Mouse (Mus musculus): ENCODE measurements at regions not wholly inside any gene's neighbourhood (a gene's known extent, or its start where the extent isn't known, plus 50 kb on each side); places are given as distances from the start of the nearest gene placed in this dataset.

GRCm38 (mm10) chr4:152902851-152903250 is 425.2 kb upstream of the Kcnab2 start:
- Histone ChIP-seq H3K27me3 (ENCODE audit: control insufficient read depth, insufficient read depth, low read length) (no peaks in the 10 kb centered on the region), H3K4me2 (replicated peaks; ENCODE audit: low read depth, low read length) (no peak overlapping the region), H3K36me3 (ENCODE audit: control insufficient read depth, insufficient read depth, low read length) (no peaks in the 10 kb centered on the region), H3K4me1 (ENCODE audit: control insufficient read depth, insufficient read depth, low read length) (no peaks in the 10 kb centered on the region), H3K9ac (ENCODE audit: low read depth, low read length) (no peak overlapping the region), H3K9me3 (ENCODE audit: control insufficient read depth, low read length) (no peaks in the 10 kb centered on the region), H3K4me3 (ENCODE audit: low read length) (no peak overlapping the region), H3K27ac (ENCODE audit: low read depth, low read length) (no peak overlapping the region)
- 86% methylated on average over 11 of the region's 11 CpGs for WGBS
- ATAC-seq (ENCODE audit: low FRiP score, low TSS enrichment): no peak

DNA sequence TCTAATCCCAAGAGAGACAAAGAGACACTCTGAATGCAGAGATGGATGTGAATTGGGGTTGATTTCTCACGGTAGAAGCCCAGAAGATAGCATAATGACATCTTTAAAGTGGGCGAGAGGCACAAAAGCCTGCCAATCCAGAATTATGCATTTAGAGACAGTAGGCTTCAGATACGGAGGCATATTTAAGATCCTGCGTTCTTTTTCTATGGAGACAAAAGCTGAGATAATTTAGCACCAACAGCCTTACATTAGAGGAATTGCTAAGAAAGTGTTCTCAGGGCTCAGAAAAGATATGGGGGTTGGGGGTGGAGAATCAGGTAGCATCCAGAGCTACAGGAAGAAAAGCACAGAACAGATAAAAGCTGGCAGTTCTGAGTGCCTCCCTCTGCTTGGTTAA is 422.4 kb upstream of the Kcnab2 start:
- H3K9me3 ChIP-seq (ENCODE audit: control insufficient read depth, low read length): no peaks in the 10 kb centered on the region
- no peak overlapping the region for H3K4me3 ChIP-seq (ENCODE audit: low read length)
- H3K36me3 ChIP-seq (ENCODE audit: control insufficient read depth, insufficient read depth, low read length): no peaks in the 10 kb centered on the region
- no peak overlapping the region for H3K9ac ChIP-seq (ENCODE audit: low read depth, low read length)
- no peak overlapping the region for H3K27ac ChIP-seq (ENCODE audit: low read depth, low read length)
- no peak overlapping the region for H3K4me2 ChIP-seq (replicated peaks; ENCODE audit: low read depth, low read length)
- 82% methylated on average over 4 of the region's 4 CpGs for WGBS
- H3K4me1 ChIP-seq (ENCODE audit: control insufficient read depth, insufficient read depth, low read length): no peaks in the 10 kb centered on the region
- ATAC-seq (ENCODE audit: low FRiP score, low TSS enrichment): no peak
- H3K27me3 ChIP-seq (ENCODE audit: control insufficient read depth, insufficient read depth, low read length): no peaks in the 10 kb centered on the region

DNA sequence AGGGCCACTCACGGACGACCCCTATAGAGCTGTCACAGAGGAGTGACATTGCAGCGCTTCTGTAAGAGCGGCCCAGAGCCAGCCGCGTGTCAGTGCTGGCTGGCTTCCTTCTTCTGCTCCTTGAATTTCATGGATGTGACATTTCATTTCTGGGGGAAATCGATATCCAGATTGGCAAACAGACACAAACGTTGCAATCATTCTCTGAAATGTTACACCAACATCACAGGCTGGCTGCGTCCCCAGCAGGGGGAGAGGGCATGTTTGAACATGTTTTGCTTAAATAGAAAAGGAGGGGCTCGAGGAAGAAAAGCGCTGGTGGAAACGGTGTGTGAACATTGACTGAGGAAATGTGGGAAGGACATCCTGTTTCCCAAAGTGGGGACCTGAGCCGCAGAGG is 417.4 kb upstream of the Kcnab2 start:
- Histone ChIP-seq H3K9me3 (ENCODE audit: control insufficient read depth, low read length) (peaks cover 2% of the 10 kb centered on the region; the same call in 1 of the 2 replicates), H3K27me3 (ENCODE audit: control insufficient read depth, insufficient read depth, low read length) (no peaks in the 10 kb centered on the region), H3K27ac (ENCODE audit: low read depth, low read length) (no peak overlapping the region), H3K4me1 (ENCODE audit: control insufficient read depth, insufficient read depth, low read length) (no peaks in the 10 kb centered on the region), H3K4me3 (ENCODE audit: low read length) (no peak overlapping the region), H3K36me3 (ENCODE audit: control insufficient read depth, insufficient read depth, low read length) (no peaks in the 10 kb centered on the region), H3K4me2 (replicated peaks; ENCODE audit: low read depth, low read length) (no peak overlapping the region), H3K9ac (ENCODE audit: low read depth, low read length) (no peak overlapping the region)
- 47% methylated on average over 13 of the region's 13 CpGs for WGBS
- no peak for ATAC-seq (ENCODE audit: low FRiP score, low TSS enrichment)

- no peak overlapping the region for H3K4me3 ChIP-seq (ENCODE audit: low read length)
- no peaks in the 10 kb centered on the region for H3K27me3 ChIP-seq (ENCODE audit: control insufficient read depth, insufficient read depth, low read length)
- H3K27ac ChIP-seq (ENCODE audit: low read depth, low read length): no peak overlapping the region
- 80% methylated on average over 3 of the region's 3 CpGs for WGBS
- no peak overlapping the region for H3K9ac ChIP-seq (ENCODE audit: low read depth, low read length)
- H3K36me3 ChIP-seq (ENCODE audit: control insufficient read depth, insufficient read depth, low read length): no peaks in the 10 kb centered on the region
- H3K4me2 ChIP-seq (replicated peaks; ENCODE audit: low read depth, low read length): no peak overlapping the region
- no peak for ATAC-seq (ENCODE audit: low FRiP score, low TSS enrichment)
- H3K4me1 ChIP-seq (ENCODE audit: control insufficient read depth, insufficient read depth, low read length): no peaks in the 10 kb centered on the region; the same call in 1 of the 2 replicates
- peaks cover 5% of the 10 kb centered on the region; the same call in 1 of the 2 replicates for H3K9me3 ChIP-seq (ENCODE audit: control insufficient read depth, low read length)
Observed at GRCm38 (mm10) chr4:152892997-152893396, 415.3 kb upstream of the Kcnab2 start.

DNA sequence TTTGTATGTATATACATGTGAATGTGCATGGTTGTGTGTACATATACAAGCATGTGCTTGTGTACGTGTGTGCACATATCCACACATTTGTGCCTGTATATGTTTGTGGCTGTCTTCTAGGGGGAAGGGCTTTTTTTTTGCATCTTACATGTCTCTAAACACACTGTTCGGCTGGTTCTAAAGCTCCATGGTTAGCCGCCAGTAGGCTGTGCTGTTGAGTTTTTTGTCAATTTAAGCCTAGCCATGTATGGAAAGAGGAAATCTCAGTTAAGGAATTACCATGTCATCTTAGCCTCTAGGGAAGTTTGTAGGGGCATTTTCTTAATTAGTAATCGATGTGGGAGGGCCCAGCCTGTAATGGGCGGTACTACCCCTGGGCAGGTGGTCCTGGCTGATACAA is 411.5 kb upstream of the Kcnab2 start:
- Histone ChIP-seq H3K9me3 (ENCODE audit: control insufficient read depth, low read length) (peaks cover 5% of the 10 kb centered on the region; the same call in 1 of the 2 replicates), H3K27me3 (ENCODE audit: control insufficient read depth, insufficient read depth, low read length) (no peaks in the 10 kb centered on the region), H3K4me2 (replicated peaks; ENCODE audit: low read depth, low read length) (no peak overlapping the region), H3K36me3 (ENCODE audit: control insufficient read depth, insufficient read depth, low read length) (no peaks in the 10 kb centered on the region), H3K4me1 (ENCODE audit: control insufficient read depth, insufficient read depth, low read length) (no peaks in the 10 kb centered on the region; the same call in 1 of the 2 replicates), H3K27ac (ENCODE audit: low read depth, low read length) (no peak overlapping the region), H3K9ac (ENCODE audit: low read depth, low read length) (no peak overlapping the region), H3K4me3 (ENCODE audit: low read length) (no peak overlapping the region)
- 82% methylated on average over 5 of the region's 5 CpGs for WGBS
- ATAC-seq (ENCODE audit: low FRiP score, low TSS enrichment): no peak

GRCm38 (mm10) chr4:152888306-152888705 is 410.6 kb upstream of the Kcnab2 start:
- peaks cover 5% of the 10 kb centered on the region; the same call in 1 of the 2 replicates for H3K9me3 ChIP-seq (ENCODE audit: control insufficient read depth, low read length)
- no peak overlapping the region for H3K27ac ChIP-seq (ENCODE audit: low read depth, low read length)
- no peak overlapping the region for H3K9ac ChIP-seq (ENCODE audit: low read depth, low read length)
- no peak for ATAC-seq (ENCODE audit: low FRiP score, low TSS enrichment)
- H3K4me3 ChIP-seq (ENCODE audit: low read length): no peak overlapping the region
- H3K27me3 ChIP-seq (ENCODE audit: control insufficient read depth, insufficient read depth, low read length): no peaks in the 10 kb centered on the region
- WGBS: 17% methylated on average over 14 of the region's 14 CpGs
- H3K36me3 ChIP-seq (ENCODE audit: control insufficient read depth, insufficient read depth, low read length): no peaks in the 10 kb centered on the region
- H3K4me2 ChIP-seq (replicated peaks; ENCODE audit: low read depth, low read length): no peak overlapping the region
- H3K4me1 ChIP-seq (ENCODE audit: control insufficient read depth, insufficient read depth, low read length): no peaks in the 10 kb centered on the region; the same call in 1 of the 2 replicates

DNA sequence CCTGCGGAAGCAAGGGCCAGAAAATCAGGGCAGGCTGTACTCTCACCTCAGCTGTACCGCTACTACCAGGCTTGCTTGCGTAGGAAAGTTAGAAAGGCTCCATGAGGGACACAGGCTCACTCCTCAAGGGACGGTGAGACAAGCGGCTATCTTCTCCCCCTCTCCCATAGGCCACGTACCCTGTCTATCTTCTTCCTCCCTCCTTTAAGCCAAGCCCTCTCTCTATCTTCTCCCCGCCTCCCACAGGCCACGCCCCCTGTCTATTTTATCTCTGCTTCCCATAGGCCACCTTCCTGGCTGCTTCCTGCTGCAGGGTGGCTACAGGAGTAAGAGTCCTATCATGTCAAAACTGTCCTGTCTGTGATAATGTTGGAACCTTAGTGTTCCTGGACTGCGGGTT is 409.1 kb upstream of the Kcnab2 start:
- Histone ChIP-seq H3K4me1 (ENCODE audit: control insufficient read depth, insufficient read depth, low read length) (no peaks in the 10 kb centered on the region; the same call in 1 of the 2 replicates), H3K4me3 (ENCODE audit: low read length) (no peak overlapping the region), H3K9me3 (ENCODE audit: control insufficient read depth, low read length) (peaks cover 5% of the 10 kb centered on the region; the same call in 1 of the 2 replicates), H3K9ac (ENCODE audit: low read depth, low read length) (no peak overlapping the region), H3K27me3 (ENCODE audit: control insufficient read depth, insufficient read depth, low read length) (no peaks in the 10 kb centered on the region), H3K27ac (ENCODE audit: low read depth, low read length) (no peak overlapping the region), H3K4me2 (replicated peaks; ENCODE audit: low read depth, low read length) (no peak overlapping the region), H3K36me3 (ENCODE audit: control insufficient read depth, insufficient read depth, low read length) (no peaks in the 10 kb centered on the region)
- 77% methylated on average over 9 of the region's 9 CpGs for WGBS
- ATAC-seq (ENCODE audit: low FRiP score, low TSS enrichment): no peak

- Histone ChIP-seq H3K27ac (ENCODE audit: low read depth, low read length) (no peak overlapping the region), H3K4me3 (ENCODE audit: low read length) (no peak overlapping the region), H3K4me2 (replicated peaks; ENCODE audit: low read depth, low read length) (no peak overlapping the region), H3K36me3 (ENCODE audit: control insufficient read depth, insufficient read depth, low read length) (no peaks in the 10 kb centered on the region), H3K27me3 (ENCODE audit: control insufficient read depth, insufficient read depth, low read length) (no peaks in the 10 kb centered on the region), H3K9ac (ENCODE audit: low read depth, low read length) (no peak overlapping the region), H3K9me3 (ENCODE audit: control insufficient read depth, low read length) (peaks cover 4% of the 10 kb centered on the region; the same call in 1 of the 2 replicates), H3K4me1 (ENCODE audit: control insufficient read depth, insufficient read depth, low read length) (peaks cover 5% of the 10 kb centered on the region; the same call in 1 of the 2 replicates)
- ATAC-seq (ENCODE audit: low FRiP score, low TSS enrichment): no peak
Observed at GRCm38 (mm10) chr4:152881433-152881930, 403.8 kb upstream of the Kcnab2 start.

DNA sequence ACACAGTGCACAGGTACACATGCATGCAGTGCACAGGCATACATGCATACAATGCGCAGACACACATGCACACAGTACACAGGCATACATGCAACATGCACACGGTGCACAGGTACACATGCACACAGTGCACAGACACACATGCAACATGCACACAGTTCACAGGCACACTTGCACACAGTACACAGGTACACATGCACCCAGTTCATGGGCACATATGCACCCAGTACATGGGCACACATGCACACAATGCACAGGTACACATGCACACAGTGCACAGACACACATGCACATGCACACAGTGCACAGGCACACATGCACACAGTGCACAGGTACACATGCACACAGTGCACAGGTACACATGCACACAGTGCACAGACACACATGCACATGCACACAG is 402.7 kb upstream of the Kcnab2 start:
- no peak overlapping the region for H3K27ac ChIP-seq (ENCODE audit: low read depth, low read length)
- no peak for ATAC-seq (ENCODE audit: low FRiP score, low TSS enrichment)
- H3K9ac ChIP-seq (ENCODE audit: low read depth, low read length): no peak overlapping the region
- WGBS: 100% methylated on average over 2 of the region's 2 CpGs
- H3K27me3 ChIP-seq (ENCODE audit: control insufficient read depth, insufficient read depth, low read length): no peaks in the 10 kb centered on the region
- H3K4me2 ChIP-seq (replicated peaks; ENCODE audit: low read depth, low read length): no peak overlapping the region
- H3K9me3 ChIP-seq (ENCODE audit: control insufficient read depth, low read length): peaks cover 4% of the 10 kb centered on the region; the same call in 1 of the 2 replicates
- no peaks in the 10 kb centered on the region for H3K36me3 ChIP-seq (ENCODE audit: control insufficient read depth, insufficient read depth, low read length)
- H3K4me3 ChIP-seq (ENCODE audit: low read length): no peak overlapping the region
- peaks cover 5% of the 10 kb centered on the region; the same call in 1 of the 2 replicates for H3K4me1 ChIP-seq (ENCODE audit: control insufficient read depth, insufficient read depth, low read length)

Data from kidney, embryonic 14.5 days (tissue).